8 mouse cellular contexts compared by ENCODE assay signal in genomic region chr10:13473287-13473832, GRCm38 (mm10). TPM values are rescaled to one million over a fixed set of nuclear protein-coding genes. Genes with fewer than 3 reads are reported as not detected.
DNase-seq lines count a peak whose midpoint lies in the region; ATAC-seq and TF ChIP-seq lines count a peak whose summit lies in the region.

No protein-coding gene starts in this region.

- H3K27me3 ChIP-seq in lung, embryonic 14.5 days (ENCODE audit: insufficient read depth, low read length) = peaks cover 29% of the 10 kb centered on the region
- H3K27me3 ChIP-seq in embryonic facial prominence, embryonic 11.5 days (ENCODE audit: control insufficient read depth, insufficient read depth, low read length) = peaks cover 9% of the 10 kb centered on the region; the same call in 1 of the 2 replicates
- no peaks in the 10 kb centered on the region for H3K27me3 ChIP-seq in intestine, embryonic 15.5 days (replicated peaks)
- peaks cover 52% of the 10 kb centered on the region for H3K27me3 ChIP-seq in neural tube, embryonic 13.5 days

- H3K9me3 ChIP-seq in lung, embryonic 14.5 days (ENCODE audit: low read depth, low read length) = no peaks in the 10 kb centered on the region
- no peaks in the 10 kb centered on the region for H3K9me3 ChIP-seq in embryonic facial prominence, embryonic 11.5 days (replicated peaks; ENCODE audit: control insufficient read depth, low read length)
- no peaks in the 10 kb centered on the region for H3K9me3 ChIP-seq in intestine, embryonic 15.5 days
- no peaks in the 10 kb centered on the region for H3K9me3 ChIP-seq in neural tube, embryonic 13.5 days

- peak; percentile 3; the same call in 1 of the 2 replicates for ATAC-seq in lung, embryonic 14.5 days (ENCODE audit: insufficient read depth)
- ATAC-seq in embryonic facial prominence, embryonic 11.5 days (replicated peaks; ENCODE audit: insufficient number of reproducible peaks, low FRiP score, low TSS enrichment, low read depth) = no peak
- ATAC-seq in intestine, embryonic 15.5 days = peak; percentile 1; the same call in 1 of the 2 replicates
- 0 out of 2 replicates have a peak, but pooled peaks have one; percentile 16 for ATAC-seq in neural tube, embryonic 13.5 days (ENCODE audit: low read depth)

- no peaks in the 10 kb centered on the region for H3K36me3 ChIP-seq in lung, embryonic 14.5 days (ENCODE audit: insufficient read depth)
- no peaks in the 10 kb centered on the region for H3K36me3 ChIP-seq in embryonic facial prominence, embryonic 11.5 days (replicated peaks; ENCODE audit: control insufficient read depth, insufficient read depth, low read depth, low read length)
- no peaks in the 10 kb centered on the region for H3K36me3 ChIP-seq in intestine, embryonic 15.5 days
- no peaks in the 10 kb centered on the region for H3K36me3 ChIP-seq in neural tube, embryonic 13.5 days

- peak overlapping the region; percentile 64 for H3K4me3 ChIP-seq in lung, embryonic 14.5 days (ENCODE audit: low read depth, low read length)
- H3K4me3 ChIP-seq in embryonic facial prominence, embryonic 11.5 days (ENCODE audit: low read depth, low read length) = peak overlapping the region; percentile 65
- peak overlapping the region; percentile 73 for H3K4me3 ChIP-seq in intestine, embryonic 15.5 days (replicated peaks)
- H3K4me3 ChIP-seq in neural tube, embryonic 13.5 days = peak overlapping the region; percentile 68

- H3K27ac ChIP-seq in lung, embryonic 14.5 days (ENCODE audit: low read depth) = no peak overlapping the region
- no peak overlapping the region for H3K27ac ChIP-seq in embryonic facial prominence, embryonic 11.5 days (replicated peaks; ENCODE audit: low read depth, low read length)
- no peak overlapping the region for H3K27ac ChIP-seq in intestine, embryonic 15.5 days
- H3K27ac ChIP-seq in neural tube, embryonic 13.5 days (replicated peaks) = no peak overlapping the region

- 11% methylated on average over 17 of the region's 17 CpGs for WGBS in lung, embryonic 14.5 days
- WGBS in embryonic facial prominence, embryonic 11.5 days = 13% methylated on average over 17 of the region's 17 CpGs
- WGBS in intestine, embryonic 15.5 days = 14% methylated on average over 17 of the region's 17 CpGs
- WGBS in neural tube, embryonic 13.5 days = 14% methylated on average over 17 of the region's 17 CpGs

- no peak for DNase-seq in lung, embryonic 14.5 days
- DNase-seq in lung, postnatal 36 days = no peak
- peak; percentile 21 for DNase-seq in embryonic facial prominence, embryonic 11.5 days (ENCODE audit: low spot score)
- DNase-seq in yolk sac, embryonic 10.5 days (ENCODE audit: low spot score) = no peak
- no peak for DNase-seq in gastrocnemius, adult 18-20 months (ENCODE audit: low spot score)
- DNase-seq in layer of hippocampus, adult 11-12 months (ENCODE audit: low spot score) = no peak

- peak overlapping the region; percentile 66; the same call in 1 of the 2 replicates for H3K9ac ChIP-seq in lung, embryonic 14.5 days
- peak overlapping the region; percentile 74 for H3K9ac ChIP-seq in embryonic facial prominence, embryonic 11.5 days (replicated peaks; ENCODE audit: low read length)
- H3K9ac ChIP-seq in intestine, embryonic 15.5 days = peak overlapping the region; percentile 76
- H3K9ac ChIP-seq in neural tube, embryonic 13.5 days = peak overlapping the region; percentile 81

- H3K4me2 ChIP-seq in lung, embryonic 14.5 days = peak overlapping the region; percentile 98
- peak overlapping the region; percentile 99 for H3K4me2 ChIP-seq in embryonic facial prominence, embryonic 11.5 days (ENCODE audit: low read depth, low read length)
- H3K4me2 ChIP-seq in intestine, embryonic 15.5 days (replicated peaks) = peak overlapping the region; percentile 98
- peak overlapping the region; percentile 100 for H3K4me2 ChIP-seq in neural tube, embryonic 13.5 days

- no peak for TF ChIP-seq CTCF in lung, embryonic 14.5 days (IDR thresholded peaks at IDR 0.05; ENCODE audit: low read depth)

- no peaks in the 10 kb centered on the region for H3K4me1 ChIP-seq in lung, embryonic 14.5 days (ENCODE audit: insufficient read depth)
- no peaks in the 10 kb centered on the region; the same call in 1 of the 2 replicates for H3K4me1 ChIP-seq in embryonic facial prominence, embryonic 11.5 days (ENCODE audit: control insufficient read depth, insufficient read depth, low read length)
- peaks cover 15% of the 10 kb centered on the region; the same call in 1 of the 2 replicates for H3K4me1 ChIP-seq in intestine, embryonic 15.5 days (replicated peaks)
- peaks cover 20% of the 10 kb centered on the region for H3K4me1 ChIP-seq in neural tube, embryonic 13.5 days (replicated peaks)

RNA-seq across cellular contexts. Expression of gene Phactr2, which starts 0.9 kb away (rescaled TPM):
- 40.7 and 42.2 TPM in 2 replicates for polyA plus RNA-seq in lung, embryonic 14.5 days (2014; fragmentation: Nextera tagmentation; extraction: Ambion mirVana)
- polyA plus RNA-seq in embryonic facial prominence, embryonic 11.5 days (2014; fragmentation: Nextera tagmentation; extraction: Ambion mirVana) = 24.0 and 24.5 TPM in 2 replicates
- polyA plus RNA-seq in intestine, embryonic 15.5 days (2015; fragmentation: Nextera tagmentation; extraction: Ambion mirVana) = 17.5 and 18.7 TPM in 2 replicates
- polyA plus RNA-seq in neural tube, embryonic 13.5 days (2015; fragmentation: Nextera tagmentation; extraction: Ambion mirVana) = 11.3 and 11.4 TPM in 2 replicates
- 10 to 100 TPM; 17.6 to 19.4 TPM for total RNA-seq in gastrocnemius, adult 18-20 months (2021)

RNA-seq across cellular contexts. Expression of gene Fuca2, which starts 26.0 kb away (rescaled TPM):
- 48.9 and 60.4 TPM in 2 replicates for polyA plus RNA-seq in lung, embryonic 14.5 days (2014; fragmentation: Nextera tagmentation; extraction: Ambion mirVana)
- 40.1 and 47.1 TPM in 2 replicates for polyA plus RNA-seq in embryonic facial prominence, embryonic 11.5 days (2014; fragmentation: Nextera tagmentation; extraction: Ambion mirVana)
- polyA plus RNA-seq in intestine, embryonic 15.5 days (2015; fragmentation: Nextera tagmentation; extraction: Ambion mirVana) = 134 and 140 TPM in 2 replicates
- polyA plus RNA-seq in neural tube, embryonic 13.5 days (2015; fragmentation: Nextera tagmentation; extraction: Ambion mirVana) = 36.9 and 37.7 TPM in 2 replicates
- 10 to 100 TPM; 10.7 to 11.5 TPM for total RNA-seq in gastrocnemius, adult 18-20 months (2021)
